Mouse (Mus musculus): ENCODE data around the gene Hs3st3b1.

Gene Hs3st3b1

DNA sequence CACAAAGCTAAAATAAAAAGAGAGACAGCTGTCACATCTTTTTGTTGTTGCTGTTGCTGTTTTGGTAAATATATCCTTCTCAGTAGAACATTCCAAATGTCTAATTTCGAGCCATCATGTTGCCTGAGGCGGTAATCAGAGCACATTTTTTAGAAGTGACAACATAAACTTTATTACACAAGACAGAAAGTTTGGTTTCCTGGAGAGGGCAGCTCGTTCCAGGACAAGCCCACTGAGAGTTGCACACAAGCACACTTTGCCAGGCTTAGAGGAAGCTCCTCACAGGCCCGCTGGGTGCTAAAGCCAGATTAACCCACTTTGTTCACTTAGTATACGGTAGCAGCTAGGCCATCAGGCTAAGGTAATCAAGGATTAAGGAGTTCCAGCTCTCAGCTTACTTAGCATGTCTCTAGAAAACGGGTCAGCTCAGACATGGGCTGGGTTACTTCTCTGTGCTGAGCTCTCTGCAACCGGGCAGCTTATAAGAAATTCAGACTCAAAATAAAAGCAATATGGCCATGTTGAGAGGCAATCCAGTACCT lies 30.5 kb downstream of the Hs3st3b1 start:
- in situ Hi-C loops (cut with MboI, MseI), result no loop called here

DNA sequence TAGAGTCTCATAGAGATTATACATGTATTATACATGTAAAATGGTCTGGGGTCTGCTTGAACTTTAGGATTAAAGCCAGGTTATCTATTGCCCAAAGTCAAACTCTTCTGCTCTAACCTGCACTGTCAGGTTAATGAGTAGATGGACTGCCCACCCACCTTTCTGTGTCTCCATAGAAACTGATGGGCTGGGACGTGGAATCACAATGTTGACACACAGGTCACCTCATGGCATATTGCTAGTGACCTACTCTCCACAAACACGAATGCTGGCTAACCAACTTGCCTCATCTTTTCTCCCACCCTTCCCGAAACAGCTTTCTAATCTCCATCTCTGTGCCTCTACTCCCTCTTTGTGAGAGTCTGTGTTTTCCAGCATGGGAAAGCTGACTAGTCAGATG lies 38.7 kb downstream of the Hs3st3b1 start:
- in situ Hi-C loops (cut with MboI, MseI), result no loop called here

DNA sequence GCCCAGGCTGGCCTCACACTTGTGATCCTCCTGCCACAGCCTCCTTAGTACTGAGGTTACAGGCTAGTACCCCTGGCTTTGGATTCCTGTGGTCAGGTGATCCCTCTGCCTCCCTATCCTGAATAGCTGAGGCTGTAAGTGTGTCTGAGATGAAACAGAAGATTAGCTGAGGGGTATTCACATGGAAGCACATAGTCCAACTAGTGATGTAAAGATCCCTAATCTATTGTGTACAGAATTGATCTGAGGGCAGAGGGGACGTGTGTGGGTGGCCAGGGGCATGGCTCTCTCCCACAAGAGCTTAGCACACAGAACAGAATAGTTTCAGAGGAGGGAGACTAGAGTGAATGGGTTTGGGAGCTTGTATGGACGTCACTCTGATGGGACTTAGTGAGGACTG lies 41.8 kb downstream of the Hs3st3b1 start:
- in situ Hi-C loops (cut with MboI, MseI), result no loop called here

DNA sequence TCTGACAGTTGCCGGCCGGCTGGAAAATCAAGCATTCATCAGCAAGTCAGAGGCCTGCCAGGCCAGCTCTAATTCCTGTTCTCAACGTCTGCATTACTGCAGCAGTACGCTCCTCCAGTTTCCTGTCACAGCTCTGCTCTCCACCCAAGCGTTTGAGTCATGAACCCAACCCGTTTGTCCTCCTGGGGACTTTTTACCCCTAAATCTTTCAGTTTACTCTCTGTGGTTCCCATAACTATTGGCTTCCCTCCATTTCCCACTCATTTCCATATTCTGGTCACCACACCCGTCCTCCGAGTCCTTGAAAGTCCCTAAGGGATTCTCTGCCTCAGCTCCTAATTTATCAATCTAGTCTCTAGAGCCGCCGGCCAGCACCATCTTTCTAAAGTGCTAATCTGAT lies 42.8 kb downstream of the Hs3st3b1 start:
- in situ Hi-C loops (cut with MboI, MseI), result no loop called here

DNA sequence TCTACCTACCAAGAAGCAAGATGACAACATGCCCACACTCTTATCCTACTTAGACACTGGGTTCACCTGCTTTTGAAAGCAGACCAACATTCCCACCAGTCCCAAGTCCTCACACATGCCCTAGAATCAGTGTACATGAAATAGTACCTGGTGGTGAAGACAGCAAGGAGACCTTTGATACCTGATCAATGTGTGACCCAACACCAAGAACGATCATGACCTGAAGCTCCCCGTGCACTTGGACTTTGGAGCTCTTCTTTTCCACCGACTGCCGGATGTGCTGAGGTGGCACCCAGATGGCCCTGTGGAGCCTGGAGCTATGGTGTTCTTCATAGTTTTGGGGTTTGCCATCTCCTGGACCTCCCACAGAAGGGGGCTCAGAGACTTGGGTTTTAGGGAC lies 43.5 kb downstream of the Hs3st3b1 start:
- in situ Hi-C loops (cut with MboI, MseI), result no loop called here

DNA sequence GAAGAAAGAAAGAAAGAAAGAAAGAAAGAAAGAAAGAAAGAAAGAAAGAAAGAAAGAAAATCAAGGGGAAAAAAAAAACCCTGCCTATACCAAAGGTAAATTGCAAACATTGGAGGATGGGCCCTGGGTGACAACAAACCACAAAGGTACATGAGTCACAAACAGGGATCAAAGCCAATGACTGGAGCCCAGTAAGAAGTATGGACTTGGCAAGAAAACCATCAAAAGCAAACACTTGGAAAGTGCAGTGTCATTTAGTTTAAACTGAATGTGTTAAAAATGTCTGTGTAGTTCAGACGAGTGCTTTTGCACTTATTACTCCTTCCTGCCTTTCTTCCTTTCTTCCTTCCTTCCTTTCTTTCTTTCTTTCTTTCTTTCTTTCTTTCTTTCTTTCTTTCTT lies 59.3 kb downstream of the Hs3st3b1 start:
- in situ Hi-C loops (cut with MboI, MseI), result no loop called here

DNA sequence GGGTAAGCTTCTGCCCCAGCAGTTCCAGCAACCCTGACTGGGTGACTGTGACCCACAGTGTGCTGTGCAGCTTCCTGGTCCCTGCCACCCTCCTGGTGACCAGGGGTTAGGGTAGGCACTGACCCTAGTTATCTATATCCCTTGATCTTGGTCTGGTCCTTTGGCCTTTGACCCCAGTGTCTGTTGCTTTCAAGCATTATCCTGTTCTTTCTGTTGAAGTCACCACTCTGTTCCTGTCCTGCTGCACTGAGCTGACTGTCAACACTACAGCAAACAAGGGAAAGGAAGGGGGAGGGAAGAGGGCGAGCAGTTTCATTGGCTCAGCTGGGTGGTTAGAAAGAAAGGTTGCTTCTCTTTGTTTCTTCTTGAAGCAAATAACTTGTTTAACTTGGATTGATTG lies 60.1 kb downstream of the Hs3st3b1 start:
- in situ Hi-C loops (cut with MboI, MseI), result no loop called here

DNA sequence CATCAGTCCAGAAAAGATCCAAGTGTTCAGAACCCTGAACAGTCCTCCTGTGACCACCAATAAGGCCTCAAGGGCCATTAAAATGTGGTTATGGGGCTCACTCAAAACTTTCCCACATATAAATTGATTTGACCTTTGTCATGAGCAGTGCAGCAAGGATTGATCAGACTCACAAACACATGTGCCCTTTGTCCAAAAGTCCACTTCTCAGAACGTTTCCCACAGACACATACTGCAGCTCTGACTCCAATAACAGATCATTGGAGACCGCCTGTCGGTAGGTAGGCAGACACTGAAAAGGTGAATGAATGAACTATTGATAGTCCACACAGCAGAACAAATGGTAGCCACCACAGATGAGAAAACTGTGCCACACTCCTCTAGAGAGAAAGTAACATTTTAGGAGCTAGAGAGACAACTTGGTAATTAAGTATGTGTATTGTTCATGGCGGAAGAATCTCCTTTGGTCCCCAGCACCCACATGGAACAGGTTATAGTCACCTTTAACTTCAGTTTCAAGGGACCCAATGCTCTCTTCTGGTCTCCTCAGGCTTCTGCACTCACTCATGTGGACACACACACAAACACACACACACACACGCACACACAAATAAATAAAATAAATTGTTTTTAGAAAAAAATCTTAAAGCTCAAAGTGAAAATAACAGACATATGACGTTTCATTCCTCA lies 70.9 kb downstream of the Hs3st3b1 start:
- in situ Hi-C loops (cut with MboI, MseI), result no loop called here

DNA sequence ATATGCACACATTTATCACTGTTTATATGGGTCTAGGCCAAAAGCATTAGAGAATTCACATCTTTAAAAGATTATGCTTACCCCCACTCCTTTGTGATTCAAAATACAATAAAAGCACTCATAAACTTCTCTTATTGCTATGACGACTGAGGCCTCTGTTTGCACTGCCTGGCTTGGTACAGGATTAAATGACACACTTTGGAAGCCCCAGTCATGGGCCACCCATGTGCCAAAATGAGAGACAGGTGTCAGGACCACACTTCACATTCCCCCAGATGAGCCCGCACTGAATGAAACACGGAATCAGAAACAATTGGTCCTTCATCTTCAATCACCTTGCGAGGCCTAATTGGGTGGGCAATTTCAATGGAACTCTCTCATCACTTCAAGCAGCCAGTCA lies 71.8 kb downstream of the Hs3st3b1 start:
- in situ Hi-C loops (cut with MboI, MseI), result no loop called here

DNA sequence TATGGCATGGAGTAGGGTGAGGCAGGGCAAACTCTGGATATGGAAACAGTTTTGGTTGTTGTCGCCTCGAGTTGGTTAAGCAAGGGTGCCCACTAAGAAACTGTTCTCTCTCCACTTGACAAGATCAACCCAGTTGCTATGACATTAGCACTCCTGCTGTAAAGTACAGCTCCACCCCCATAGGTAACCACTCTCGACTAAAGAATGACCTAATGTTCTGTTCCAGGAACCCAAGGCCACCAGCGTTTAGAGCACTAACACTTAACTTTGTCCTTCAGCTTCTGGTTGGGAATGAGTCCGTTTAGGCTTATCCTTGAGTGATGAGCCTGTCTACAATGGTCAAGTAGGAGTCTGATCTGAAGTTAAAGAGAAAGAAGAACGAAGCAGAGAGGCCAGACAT lies 76.7 kb downstream of the Hs3st3b1 start:
- in situ Hi-C loops (cut with MboI, MseI), result no loop called here

DNA sequence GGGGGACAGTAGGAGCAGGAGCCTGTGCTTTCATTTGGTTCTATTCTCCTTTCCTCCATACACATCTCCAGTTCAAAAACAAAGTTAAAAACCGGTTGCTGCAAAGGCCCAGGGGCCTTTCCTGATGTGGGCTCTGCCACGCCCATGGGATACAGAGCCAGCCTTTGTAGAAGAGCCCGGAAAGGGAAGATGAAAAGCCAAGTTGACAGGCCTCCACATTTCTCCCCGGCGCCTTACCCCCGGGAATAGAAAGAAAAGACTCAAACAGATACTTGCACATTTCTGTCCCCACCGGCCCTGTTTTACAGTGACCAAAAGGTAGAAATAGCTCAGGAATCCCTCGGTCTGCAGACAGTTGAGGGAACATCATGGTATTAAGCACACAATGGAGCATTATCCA lies 77.4 kb downstream of the Hs3st3b1 start:
- in situ Hi-C loops (cut with MboI, MseI), result no loop called here

DNA sequence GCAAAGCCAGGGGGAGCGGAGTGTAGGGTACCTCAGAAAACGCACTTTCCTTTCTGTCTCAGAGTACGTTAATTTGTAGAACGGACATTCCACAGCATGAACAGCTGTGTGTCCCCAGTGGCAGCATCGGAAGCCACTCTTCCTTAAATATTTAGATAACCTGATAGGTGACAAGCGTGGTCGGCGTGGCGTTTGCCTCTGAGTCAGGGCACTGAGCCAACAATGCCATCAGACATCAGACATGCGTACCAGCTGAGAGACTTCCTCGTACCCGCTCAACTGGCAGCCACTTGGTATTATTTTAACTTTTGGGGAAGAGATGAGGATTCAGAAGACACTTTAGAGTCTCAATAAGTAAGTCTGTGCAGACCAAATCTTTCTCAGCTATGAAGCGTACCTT lies 84.6 kb downstream of the Hs3st3b1 start:
- in situ Hi-C loops (cut with MboI, MseI), result no loop called here
